Mouse (Mus musculus): ENCODE measurements around the gene Colec11.

Colec11 gene

DNA sequence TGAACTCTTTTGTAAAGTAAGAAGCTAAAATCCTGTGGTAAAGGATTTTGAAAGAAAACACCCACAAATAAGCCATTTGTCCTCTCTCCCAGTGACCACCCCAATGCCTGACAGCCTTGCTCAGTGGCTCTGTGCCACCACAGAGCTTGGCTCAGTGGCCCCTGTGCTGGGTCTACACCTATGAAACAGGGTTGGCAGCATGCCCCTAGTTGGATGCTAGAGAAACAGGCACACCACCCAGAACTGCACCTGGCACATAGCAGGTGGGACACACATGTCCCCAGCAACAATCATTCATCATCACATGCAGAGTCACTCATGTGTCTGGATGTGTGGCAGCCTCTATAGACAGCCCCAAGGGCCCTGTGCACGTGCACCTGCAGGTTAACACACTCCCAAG lies 19.7 kb downstream of the Colec11 start:
- no peak for DNase-seq (ENCODE audit: extremely low read depth, insufficient read length, low spot score)

DNA sequence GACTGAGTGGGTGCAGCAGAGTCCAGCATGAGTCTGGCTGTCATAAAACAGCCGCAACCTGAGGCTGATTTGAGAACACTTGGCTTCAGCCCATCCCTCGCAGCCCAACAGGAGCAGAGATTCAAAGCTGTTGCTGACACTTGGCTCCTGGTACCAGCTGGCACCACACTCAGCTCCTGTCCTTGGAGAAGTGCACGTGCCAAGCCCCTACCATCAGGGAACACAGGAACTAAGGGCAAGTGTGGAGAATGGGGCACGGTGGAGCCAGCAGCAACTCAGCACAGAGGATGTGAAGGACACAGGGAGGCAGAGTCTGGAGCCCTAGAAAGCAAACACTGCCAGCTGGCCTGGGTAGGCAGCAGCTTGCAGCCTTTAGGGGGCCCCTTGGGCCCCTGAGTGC lies 20.9 kb downstream of the Colec11 start:
- no peak for DNase-seq (ENCODE audit: extremely low read depth, insufficient read length, low spot score)

DNA sequence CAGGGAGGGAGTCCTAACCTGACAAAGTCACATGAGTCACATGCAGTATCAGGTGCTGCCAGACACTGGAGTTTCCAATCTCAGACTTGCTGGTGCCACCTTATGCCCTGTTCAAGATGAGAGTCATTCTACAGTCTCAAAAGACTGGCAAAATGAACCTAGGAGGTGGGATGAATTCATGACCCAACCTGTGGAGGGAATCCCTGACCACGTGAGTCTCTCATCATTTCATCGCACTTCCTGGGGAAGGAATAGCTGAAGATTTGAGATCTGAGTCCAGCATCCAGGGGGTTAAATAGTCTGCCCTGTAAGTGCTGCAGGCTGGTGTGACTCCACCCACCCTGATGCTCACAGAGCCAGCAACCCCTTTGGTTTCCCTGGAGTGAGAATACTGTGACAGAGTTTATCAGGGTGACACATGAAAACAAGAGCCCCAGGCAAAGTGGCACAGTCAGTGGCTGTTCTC lies 24.6 kb downstream of the Colec11 start:
- no peak for DNase-seq (ENCODE audit: extremely low read depth, insufficient read length, low spot score)

DNA sequence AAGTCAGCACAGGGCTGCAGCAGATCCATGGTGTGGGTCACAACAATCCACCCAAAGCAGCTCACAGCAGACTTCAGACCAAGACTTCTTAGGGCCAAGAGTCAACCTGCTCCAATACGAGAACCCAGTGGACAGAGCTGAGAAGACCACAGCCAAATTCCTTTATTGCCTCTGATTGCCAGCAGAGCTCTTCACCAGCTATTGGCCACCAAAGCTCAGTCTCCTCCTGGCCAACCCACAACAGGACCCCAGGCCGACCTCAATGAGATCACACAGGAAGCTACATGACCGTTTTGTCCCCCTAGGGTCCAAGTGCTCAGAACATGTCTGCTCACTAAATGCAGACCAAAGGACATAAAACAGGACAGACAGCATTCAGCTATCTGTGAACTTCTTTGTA lies 25.1 kb downstream of the Colec11 start:
- no peak for DNase-seq (ENCODE audit: extremely low read depth, insufficient read length, low spot score)

DNA sequence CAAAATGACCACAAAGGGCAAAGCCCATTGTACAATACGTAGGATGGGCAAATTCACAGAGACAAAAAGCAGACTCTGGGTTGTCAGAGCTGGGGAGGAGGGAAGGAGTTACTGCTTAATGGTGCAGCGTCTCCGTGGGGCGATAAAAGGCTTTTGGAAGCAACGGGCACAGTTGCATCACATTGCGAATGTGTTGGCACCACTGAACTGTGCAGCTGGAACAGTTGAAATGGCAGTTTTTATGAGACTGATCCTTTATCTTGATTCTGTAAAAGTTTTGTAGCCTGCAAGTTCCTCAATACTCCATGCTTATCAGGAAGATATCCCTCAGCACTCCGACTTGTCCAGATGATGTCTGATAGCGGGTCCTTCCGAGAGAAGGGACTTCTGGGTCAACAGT lies 25.5 kb downstream of the Colec11 start:
- no peak for DNase-seq (ENCODE audit: extremely low read depth, insufficient read length, low spot score)

DNA sequence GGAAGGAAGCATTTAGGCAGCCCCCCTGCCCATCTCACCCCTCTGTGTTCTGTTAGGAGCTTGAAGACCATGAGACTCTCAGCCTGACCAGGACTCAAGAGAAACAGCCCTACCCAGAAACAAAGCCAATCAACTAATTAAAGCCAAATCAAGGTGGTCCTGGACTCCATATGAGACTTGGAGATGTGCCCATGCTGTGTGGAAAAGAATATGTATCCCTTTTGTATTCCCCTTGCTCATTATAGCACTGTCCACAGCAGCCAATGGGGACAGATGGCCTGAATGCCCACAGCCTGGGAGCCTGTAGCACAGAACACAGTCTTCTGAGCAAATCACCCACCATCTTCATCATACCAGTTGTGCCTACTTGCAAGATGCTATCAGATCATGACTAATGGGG lies 26.3 kb downstream of the Colec11 start:
- no peak for DNase-seq (ENCODE audit: extremely low read depth, insufficient read length, low spot score)

DNA sequence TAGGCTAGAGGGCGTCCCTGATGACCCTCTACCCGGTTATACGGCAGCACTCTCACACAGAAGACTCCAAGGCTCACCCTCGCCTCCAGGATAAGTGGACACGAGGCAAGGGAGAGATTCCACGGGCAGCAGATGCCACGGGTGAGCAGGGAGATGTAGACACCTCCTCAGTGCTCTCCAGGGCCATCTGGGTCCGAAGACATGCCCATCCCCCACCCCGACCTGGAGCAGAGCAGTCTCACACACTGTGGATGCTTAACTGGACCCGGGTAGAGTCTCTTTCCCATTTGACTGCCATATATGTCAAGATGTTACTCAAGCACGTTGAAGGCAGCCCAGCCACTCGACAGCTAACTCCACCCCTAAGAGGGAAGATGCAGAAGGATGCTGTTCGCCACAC lies 32.7 kb downstream of the Colec11 start:
- DNase-seq (ENCODE audit: extremely low read depth, insufficient read length, low spot score), result no peak

DNA sequence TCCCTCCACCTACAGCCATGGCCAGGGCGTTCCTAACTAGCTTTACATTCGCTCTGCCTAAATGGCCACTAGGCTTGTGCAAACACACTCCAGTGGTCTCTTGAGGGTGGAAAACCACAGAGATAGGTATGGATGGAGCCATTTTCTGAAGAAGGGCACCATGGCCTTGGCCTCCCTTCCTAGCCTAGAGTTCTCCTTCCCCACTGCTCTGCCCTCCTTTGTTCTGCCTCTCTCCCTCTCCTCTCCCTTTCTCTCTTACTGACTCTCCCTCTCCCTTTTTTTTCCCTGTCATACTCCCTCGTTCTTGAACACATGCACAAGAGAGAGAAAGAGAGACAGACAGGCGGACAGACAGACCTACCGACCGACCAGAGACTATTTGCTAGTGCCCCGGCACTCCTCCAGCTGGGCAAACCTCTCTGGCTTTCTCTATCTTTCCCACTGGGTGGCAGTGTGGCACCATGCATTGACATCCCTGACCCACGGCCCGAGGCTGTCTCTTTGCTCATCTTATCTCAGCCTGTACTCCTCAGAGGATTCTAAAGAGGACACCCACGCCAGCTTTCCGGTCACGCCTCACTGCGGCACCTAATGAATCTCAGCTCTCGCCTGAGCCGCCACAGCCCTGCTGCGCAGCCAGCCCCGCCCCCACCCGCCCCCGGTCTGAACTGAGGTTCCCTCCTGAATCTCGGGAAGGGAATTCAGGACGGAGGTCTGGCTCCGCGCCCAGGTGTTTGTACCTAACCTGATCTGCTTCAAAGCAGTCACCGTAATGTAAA lies 33.9 kb downstream of the Colec11 start:
- peak; percentile 53 for DNase-seq (ENCODE audit: extremely low read depth, insufficient read length, low spot score)

DNA sequence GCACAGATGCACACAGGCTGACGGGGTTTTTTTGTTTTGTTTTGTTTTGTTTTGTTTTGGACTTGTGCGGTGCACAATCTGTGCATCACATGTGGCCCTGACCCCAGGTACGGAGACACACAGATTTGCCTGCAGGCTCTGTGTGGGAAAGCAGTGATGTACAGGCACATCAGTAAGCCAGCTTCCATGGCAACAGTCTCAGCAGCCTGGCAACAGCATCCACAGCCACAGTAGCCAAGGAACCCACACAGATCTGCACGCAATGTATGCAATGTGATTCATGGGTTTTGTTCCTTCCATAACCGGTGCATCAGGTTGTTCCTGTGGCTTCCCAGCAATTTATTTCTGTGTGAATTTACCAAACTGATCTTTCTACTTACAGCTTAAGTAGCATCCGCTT lies 35.2 kb downstream of the Colec11 start:
- no peak for DNase-seq (ENCODE audit: extremely low read depth, insufficient read length, low spot score)

DNA sequence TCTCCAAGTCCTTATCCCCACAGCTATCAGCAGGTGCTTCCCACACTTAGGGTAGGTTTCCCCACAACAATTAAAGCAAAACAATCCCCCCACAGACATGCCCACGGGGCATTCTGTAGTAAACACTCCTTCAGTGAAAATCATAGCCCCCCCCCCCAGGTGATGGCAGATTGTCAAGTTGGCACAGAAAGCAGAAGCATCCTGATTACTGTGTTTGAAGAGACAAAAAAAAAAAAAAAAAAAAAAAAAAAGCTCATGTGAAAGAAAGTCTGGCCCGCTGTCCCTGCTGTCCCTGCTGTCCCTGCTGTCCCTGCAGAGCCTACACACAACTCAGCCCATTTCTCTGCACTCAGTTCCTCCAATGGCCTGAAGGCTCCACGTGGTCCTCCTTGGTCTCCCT lies 39.1 kb downstream of the Colec11 start:
- DNase-seq (ENCODE audit: extremely low read depth, insufficient read length, low spot score), result no peak

DNA sequence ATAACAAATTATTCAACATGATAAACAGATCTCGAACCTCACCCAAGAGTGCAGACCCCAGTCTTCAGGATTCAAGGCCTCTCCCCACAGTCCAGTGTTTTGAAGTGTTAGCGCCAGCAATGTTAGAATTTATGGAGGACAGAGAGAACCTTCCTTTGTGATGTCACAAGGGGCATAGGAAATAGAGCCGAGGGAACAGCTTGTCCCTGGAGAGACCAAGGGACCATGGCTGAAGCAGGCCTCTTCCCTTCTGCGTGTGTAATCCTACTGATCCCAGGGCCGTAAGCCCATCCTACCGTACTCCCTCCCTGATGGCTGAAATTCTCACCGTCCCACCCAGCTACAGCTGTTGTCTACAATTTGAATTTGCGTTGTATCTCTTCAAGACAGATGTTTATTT lies 40.8 kb downstream of the Colec11 start, which contains the start of gene Allc:
Allc (minus strand) TSS at position 101 of the 400 bp plus-strand sequence.
- no peak for DNase-seq (ENCODE audit: extremely low read depth, insufficient read length, low spot score)

DNA sequence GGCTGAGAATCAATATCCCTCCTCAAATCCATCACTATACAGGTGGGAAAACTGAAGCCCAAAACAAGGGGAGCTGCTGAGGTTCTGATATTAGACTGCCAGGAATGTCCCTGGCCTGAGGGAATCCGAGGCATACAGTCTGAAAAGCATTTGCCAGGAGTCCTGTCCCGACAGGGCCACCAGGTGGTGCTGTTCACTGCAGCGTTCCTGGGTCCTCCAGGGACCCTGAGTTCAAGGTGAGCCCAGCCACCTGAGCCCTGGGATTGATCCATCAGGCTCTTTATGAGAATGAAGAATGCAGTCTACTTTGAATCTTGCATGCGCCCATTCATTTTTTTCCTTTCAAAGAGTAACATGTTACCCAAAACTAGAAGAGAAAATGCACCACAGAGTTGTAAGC lies 44.0 kb downstream of the Colec11 start:
- DNase-seq (ENCODE audit: extremely low read depth, insufficient read length, low spot score), result no peak

DNA sequence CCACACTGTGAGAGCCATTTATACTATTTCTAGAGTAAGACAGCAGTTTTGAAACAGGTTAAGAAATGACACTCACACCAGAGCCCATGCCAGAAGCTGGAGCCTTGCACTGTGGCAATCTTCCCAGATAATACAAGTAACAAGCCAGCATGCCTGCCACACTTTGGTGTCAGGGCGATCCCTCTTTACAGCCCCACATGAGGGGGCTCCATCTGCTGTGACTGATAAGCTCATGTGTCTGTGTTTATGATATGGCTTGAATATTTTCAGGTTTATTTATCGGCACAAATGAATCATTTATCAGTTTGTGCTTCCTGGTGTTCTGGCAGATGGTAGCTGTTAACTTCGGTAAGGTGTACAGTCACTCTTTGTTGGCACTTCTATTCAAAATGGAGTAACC lies 45.0 kb downstream of the Colec11 start:
- no peak for DNase-seq (ENCODE audit: extremely low read depth, insufficient read length, low spot score)

DNA sequence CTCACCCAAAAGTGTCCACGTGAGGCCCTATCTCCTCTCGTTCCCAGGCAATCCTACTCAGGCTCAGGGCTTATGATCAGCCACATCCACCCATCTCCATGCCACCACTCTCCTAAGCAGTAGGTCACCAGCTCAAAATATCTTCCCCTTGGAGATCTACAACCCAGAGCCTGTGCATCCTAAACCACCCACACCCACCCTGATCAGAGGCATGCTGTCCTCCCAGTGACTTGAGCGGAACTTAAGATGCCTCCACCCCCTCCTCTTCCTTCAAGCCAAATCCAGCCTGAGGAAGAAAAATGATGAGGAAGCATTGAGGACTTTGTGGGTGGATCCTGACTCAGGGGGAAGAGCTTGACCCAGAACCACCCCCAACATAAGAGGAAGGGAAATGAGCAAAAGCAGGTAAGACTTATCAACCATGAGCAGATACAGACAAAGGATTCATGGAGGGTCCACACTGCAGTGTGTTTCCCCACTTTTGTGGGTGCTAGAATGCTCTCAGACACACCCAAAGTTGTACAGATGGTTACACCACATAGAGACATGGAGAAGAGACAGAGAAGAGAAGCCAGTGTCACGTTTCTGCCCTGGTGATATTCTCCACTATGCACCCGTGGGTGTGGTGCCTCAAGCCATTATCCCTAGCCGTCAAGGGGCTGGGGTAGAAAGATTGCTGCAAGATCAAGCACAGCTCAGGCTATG lies 47.7 kb downstream of the Colec11 start:
- no peak for DNase-seq (ENCODE audit: extremely low read depth, insufficient read length, low spot score)

DNA sequence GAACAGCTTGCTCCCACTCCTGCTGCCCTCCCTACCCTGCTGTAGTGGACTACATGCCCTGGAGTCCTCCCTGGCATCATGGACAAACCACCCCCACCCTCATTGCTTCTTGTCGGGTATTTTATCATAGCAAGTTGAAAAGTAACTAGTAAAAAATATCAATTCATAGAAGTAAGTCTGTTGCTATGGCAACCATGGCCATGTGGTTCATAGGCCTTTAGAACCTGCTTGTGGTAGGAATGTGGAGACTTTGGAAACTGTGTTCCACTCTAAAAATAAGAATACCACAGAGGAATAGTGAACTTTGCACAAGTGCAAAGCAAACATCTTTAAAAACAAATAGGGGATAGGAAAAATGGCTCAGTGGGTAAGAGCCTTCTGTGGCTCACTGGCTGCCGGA lies 50.9 kb downstream of the Colec11 start:
- DNase-seq (ENCODE audit: extremely low read depth, insufficient read length, low spot score), result no peak

DNA sequence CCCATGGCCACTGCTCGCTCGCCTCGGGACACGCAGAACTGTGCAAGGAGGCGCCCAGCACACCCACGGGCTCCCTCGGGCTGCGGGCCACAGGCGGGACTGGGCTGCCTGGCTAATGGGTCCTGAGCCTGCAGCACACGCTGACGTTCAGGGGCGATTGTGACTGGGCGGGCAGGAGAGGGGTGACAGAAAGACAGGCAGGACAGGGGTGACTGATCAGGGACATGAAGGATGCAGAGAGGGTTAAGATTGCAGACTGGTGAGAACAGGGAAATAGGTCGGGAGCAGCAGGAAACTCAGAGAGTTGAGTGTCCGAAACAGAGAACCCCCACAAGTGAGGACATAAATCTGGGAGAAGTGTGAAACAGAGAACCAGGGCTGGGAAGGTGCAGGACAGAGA lies 70.9 kb downstream of the Colec11 start, which contains the start of gene Dcdc2c:
Dcdc2c (minus strand) TSS at position 101 of the 400 bp plus-strand sequence.
- DNase-seq (ENCODE audit: extremely low read depth, insufficient read length, low spot score), result no peak

DNA sequence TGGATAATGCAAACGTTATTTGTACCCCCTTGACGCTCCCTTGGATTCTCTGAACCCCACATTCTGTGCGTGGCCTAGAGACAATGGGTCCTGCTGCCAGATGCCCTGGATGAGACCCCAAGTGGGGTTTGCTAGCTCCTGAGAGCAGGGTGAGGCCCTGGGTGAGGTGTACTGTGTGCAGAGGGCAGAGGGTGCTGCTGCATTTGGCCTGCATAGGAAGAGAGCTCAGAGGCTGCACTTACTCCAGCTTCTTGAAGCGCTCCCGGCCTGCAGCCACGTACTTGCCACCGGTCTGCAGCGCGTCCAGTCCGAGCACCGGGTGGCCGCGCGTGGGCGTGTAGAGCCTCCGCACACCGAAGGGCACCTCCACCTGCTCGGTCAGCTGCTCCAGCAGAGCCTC lies 71.4 kb downstream of the Colec11 start:
- DNase-seq (ENCODE audit: extremely low read depth, insufficient read length, low spot score), result no peak

DNA sequence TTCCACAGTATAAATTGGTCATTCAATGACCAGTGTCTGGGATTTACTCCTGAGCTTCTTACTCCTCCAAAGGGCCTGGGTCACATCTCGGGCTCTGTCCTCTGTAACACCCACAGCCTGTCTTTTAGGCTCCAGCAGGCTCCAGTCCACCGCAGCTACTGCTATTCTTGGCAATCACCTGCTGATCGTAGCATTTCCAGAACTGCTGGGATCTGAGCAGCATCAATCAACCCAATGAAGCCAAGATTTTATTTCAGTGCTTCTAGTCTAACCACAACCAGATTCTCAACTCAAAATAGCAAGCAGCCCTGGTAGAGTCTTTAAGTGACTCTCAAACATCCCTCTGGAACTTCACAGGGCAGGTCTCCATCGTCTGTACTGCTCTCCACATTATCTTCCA lies 74.3 kb downstream of the Colec11 start:
- no peak for DNase-seq (ENCODE audit: extremely low read depth, insufficient read length, low spot score)

All from 3134 (cell line).